Mouse (Mus musculus): ENCODE results near the gene Nmu. TPM values are rescaled to one million over a fixed set of nuclear protein-coding genes. Genes with fewer than 3 reads are reported as not detected.
A peak's percentile ranks its signal among the peaks of the same experiment; 100 is the strongest.

The Nmu gene
- polyA plus RNA-seq, 1 experiment from 2014 or later, result 1.6 TPM

- H3K4me1 ChIP-seq (replicated peaks), result peaks cover 34% of the 10 kb centered on the region
- peak overlapping the region; percentile 68 for H3K4me2 ChIP-seq
- no peaks in the 10 kb centered on the region for H3K36me3 ChIP-seq
- no peaks in the 10 kb centered on the region for H3K27me3 ChIP-seq
- no peaks in the 10 kb centered on the region for H3K9me3 ChIP-seq
- WGBS, result under 1% methylated on average over 8 of the region's 8 CpGs
- H3K9ac ChIP-seq, result peak overlapping the region; percentile 45
- H3K4me3 ChIP-seq, result peak overlapping the region; percentile 73
- no peak for ATAC-seq (ENCODE audit: low FRiP score, low read depth)
- 0 out of 2 replicates have a peak overlapping the region, but pooled peaks have one; percentile 42 for H3K27ac ChIP-seq (replicated peaks)
Measured at GRCm38 (mm10) chr5:76305616-76306015, 58.0 kb downstream of the Nmu start.

- no peaks in the 10 kb centered on the region for H3K36me3 ChIP-seq
- peaks cover 35% of the 10 kb centered on the region for H3K4me1 ChIP-seq (replicated peaks)
- WGBS, result under 1% methylated on average over 81 of the region's 104 CpGs
- H3K27me3 ChIP-seq, result no peaks in the 10 kb centered on the region
- H3K9ac ChIP-seq, result peak within 1 kb of the TSS; percentile 72
- ATAC-seq (ENCODE audit: low FRiP score, low read depth), result peak; percentile 93
- peak within 1 kb of the TSS; percentile 73 for H3K4me3 ChIP-seq
- no peaks in the 10 kb centered on the region for H3K9me3 ChIP-seq
- H3K27ac ChIP-seq (replicated peaks), result peak within 1 kb of the TSS; percentile 95
- H3K4me2 ChIP-seq, result peak within 1 kb of the TSS; percentile 68
Measured at GRCm38 (mm10) chr5:76304452-76305341, 58.9 kb downstream of the Nmu start, which contains the start of gene Clock. TSS of gene Clock (minus strand) at chr5:76304792.

GRCm38 (mm10) chr5:76303745-76304451 is 59.7 kb downstream of the Nmu start:
- under 1% methylated on average over 71 of the region's 100 CpGs for WGBS
- Histone ChIP-seq H3K36me3 (no peaks in the 10 kb centered on the region), H3K4me1 (replicated peaks) (peaks cover 35% of the 10 kb centered on the region), H3K4me3 (peak overlapping the region; percentile 73), H3K9me3 (no peaks in the 10 kb centered on the region), H3K27ac (replicated peaks) (peak overlapping the region; percentile 95), H3K4me2 (peak overlapping the region; percentile 68), H3K9ac (peak overlapping the region; percentile 72), H3K27me3 (no peaks in the 10 kb centered on the region)
- peak; percentile 81 for ATAC-seq (ENCODE audit: low FRiP score, low read depth)

GRCm38 (mm10) chr5:76303379-76303744 is 60.2 kb downstream of the Nmu start:
- 6% methylated on average over 11 of the region's 11 CpGs for WGBS
- peak overlapping the region; percentile 68 for H3K4me2 ChIP-seq

GRCm38 (mm10) chr5:76302009-76302408 is 61.6 kb downstream of the Nmu start:
- Histone ChIP-seq H3K27me3 (no peaks in the 10 kb centered on the region), H3K4me2 (peak overlapping the region; percentile 19; the same call in 1 of the 2 replicates), H3K36me3 (no peaks in the 10 kb centered on the region), H3K27ac (replicated peaks) (no peak overlapping the region), H3K9ac (no peak overlapping the region), H3K9me3 (no peaks in the 10 kb centered on the region), H3K4me1 (replicated peaks) (peaks cover 35% of the 10 kb centered on the region), H3K4me3 (no peak overlapping the region)
- 84% methylated on average over 2 of the region's 2 CpGs for WGBS
- no peak for ATAC-seq (ENCODE audit: low FRiP score, low read depth)

More at GRCm38 (mm10) chr5:76303379-76303744, 60.2 kb downstream of the Nmu start:
- H3K36me3 ChIP-seq, result no peaks in the 10 kb centered on the region
- H3K27me3 ChIP-seq, result no peaks in the 10 kb centered on the region
- H3K27ac ChIP-seq (replicated peaks), result peak overlapping the region; percentile 95
- peak overlapping the region; percentile 72 for H3K9ac ChIP-seq
- H3K4me1 ChIP-seq (replicated peaks), result peaks cover 35% of the 10 kb centered on the region
- peak overlapping the region; percentile 73 for H3K4me3 ChIP-seq
- no peak for ATAC-seq (ENCODE audit: low FRiP score, low read depth)
- no peaks in the 10 kb centered on the region for H3K9me3 ChIP-seq

- WGBS, result 89% methylated on average over 8 of the region's 8 CpGs
- Histone ChIP-seq H3K4me2 (no peak overlapping the region), H3K9ac (no peak overlapping the region), H3K4me3 (no peak overlapping the region), H3K9me3 (no peaks in the 10 kb centered on the region), H3K36me3 (no peaks in the 10 kb centered on the region), H3K27ac (replicated peaks) (no peak overlapping the region), H3K4me1 (replicated peaks) (no peaks in the 10 kb centered on the region), H3K27me3 (no peaks in the 10 kb centered on the region)
- ATAC-seq (ENCODE audit: low FRiP score, low read depth), result no peak
Measured at GRCm38 (mm10) chr5:76289234-76289691, 74.3 kb downstream of the Nmu start.

GRCm38 (mm10) chr5:76288256-76288655 is 75.3 kb downstream of the Nmu start:
- no peak overlapping the region for H3K4me2 ChIP-seq
- H3K9ac ChIP-seq, result no peak overlapping the region
- H3K27ac ChIP-seq (replicated peaks), result no peak overlapping the region
- no peaks in the 10 kb centered on the region for H3K4me1 ChIP-seq (replicated peaks)
- H3K4me3 ChIP-seq, result no peak overlapping the region
- H3K36me3 ChIP-seq, result no peaks in the 10 kb centered on the region
- no peak for ATAC-seq (ENCODE audit: low FRiP score, low read depth)
- no peaks in the 10 kb centered on the region for H3K9me3 ChIP-seq
- 91% methylated on average over 3 of the region's 3 CpGs for WGBS
- no peaks in the 10 kb centered on the region for H3K27me3 ChIP-seq

- H3K9ac ChIP-seq, result no peak overlapping the region
- H3K4me1 ChIP-seq (replicated peaks), result no peaks in the 10 kb centered on the region
- no peak for ATAC-seq (ENCODE audit: low FRiP score, low read depth)
- no peaks in the 10 kb centered on the region for H3K36me3 ChIP-seq
- H3K4me2 ChIP-seq, result no peak overlapping the region
- no peak overlapping the region for H3K27ac ChIP-seq (replicated peaks)
- no peaks in the 10 kb centered on the region for H3K27me3 ChIP-seq
- no peak overlapping the region for H3K4me3 ChIP-seq
- H3K9me3 ChIP-seq, result no peaks in the 10 kb centered on the region
- 78% methylated on average over 5 of the region's 5 CpGs for WGBS
Measured at GRCm38 (mm10) chr5:76287062-76287461, 76.5 kb downstream of the Nmu start.

- no peak for ATAC-seq (ENCODE audit: low FRiP score, low read depth)
Measured at GRCm38 (mm10) chr5:76285699-76286098, 77.9 kb downstream of the Nmu start.

GRCm38 (mm10) chr5:76283890-76284289 is 79.7 kb downstream of the Nmu start:
- no peaks in the 10 kb centered on the region for H3K9me3 ChIP-seq
- no peak overlapping the region for H3K4me2 ChIP-seq
- no peak overlapping the region for H3K27ac ChIP-seq (replicated peaks)
- H3K9ac ChIP-seq, result no peak overlapping the region
- no peak overlapping the region for H3K4me3 ChIP-seq
- no peaks in the 10 kb centered on the region for H3K4me1 ChIP-seq (replicated peaks)
- 91% methylated on average over 1 of the region's 1 CpGs for WGBS
- no peaks in the 10 kb centered on the region for H3K36me3 ChIP-seq
- no peaks in the 10 kb centered on the region for H3K27me3 ChIP-seq
- ATAC-seq (ENCODE audit: low FRiP score, low read depth), result no peak

More at GRCm38 (mm10) chr5:76285699-76286098, 77.9 kb downstream of the Nmu start:
- no peak overlapping the region for H3K4me2 ChIP-seq
- no peaks in the 10 kb centered on the region for H3K4me1 ChIP-seq (replicated peaks)
- H3K27me3 ChIP-seq, result no peaks in the 10 kb centered on the region
- no peak overlapping the region for H3K27ac ChIP-seq (replicated peaks)
- H3K4me3 ChIP-seq, result no peak overlapping the region
- no peak overlapping the region for H3K9ac ChIP-seq
- H3K36me3 ChIP-seq, result no peaks in the 10 kb centered on the region
- no peaks in the 10 kb centered on the region for H3K9me3 ChIP-seq
- WGBS, result 38% methylated on average over 4 of the region's 4 CpGs

All from hindbrain, embryonic 15.5 days (tissue).